26 mouse cellular contexts compared by ENCODE assay signal in the genomic region with DNA sequence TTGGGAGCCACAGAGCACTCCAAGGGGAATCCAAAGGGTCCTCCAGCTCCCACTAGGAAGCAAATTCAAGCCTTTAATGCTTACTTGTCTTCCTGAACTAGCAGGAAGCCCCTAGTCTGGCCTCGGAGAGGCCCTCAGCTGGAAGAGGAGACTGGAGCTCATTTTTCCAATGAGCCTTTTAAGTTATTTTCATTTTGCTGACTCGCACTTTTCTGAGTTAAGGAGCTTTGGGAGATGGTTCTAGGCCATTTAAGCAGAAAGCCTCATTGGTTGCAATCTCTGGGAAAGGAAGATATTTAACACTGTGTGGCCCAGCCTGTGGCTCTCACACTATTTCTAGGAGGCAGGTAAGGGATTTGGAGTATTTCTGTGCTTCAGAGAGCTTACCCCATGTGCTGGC. TPM values are rescaled to one million over a fixed set of nuclear protein-coding genes. Genes with fewer than 3 reads are reported as not detected.
"Had no signal": no experiment of that assay in that cellular context is flagged by ENCODE, and none has a peak within 500 bp of the region (broad histone marks: within the 10 kb centered on the region; RNA-seq: fewer than 3 reads in every experiment).

No protein-coding gene starts in this region.

- H3K36me3 ChIP-seq: embryonic facial prominence, embryonic 12.5 days; embryonic facial prominence, embryonic 13.5 days; embryonic facial prominence, embryonic 15.5 days; forebrain, embryonic 10.5 days; forebrain, embryonic 12.5 days; forebrain, embryonic 15.5 days; heart, embryonic 10.5 days had no signal

- DNase-seq: cerebellum, adult 8-10 months; cerebellum, adult 9-10 months; cerebellum, adult 9-11 months; cerebellum, postnatal 10 days; cerebellum, postnatal 14 days; cerebellum, postnatal 25 days; cerebellum, postnatal 36 days; embryo, embryonic 11 days; forebrain, postnatal 0 days; gastrocnemius, adult 2 months; gastrocnemius, postnatal 10 days; gastrocnemius, postnatal 25 days; gastrocnemius, postnatal 36 days; heart, adult 18-20 months; heart, adult 2 months had no signal

- H3K27me3 ChIP-seq: embryonic facial prominence, embryonic 12.5 days; embryonic facial prominence, embryonic 13.5 days; embryonic facial prominence, embryonic 15.5 days had no signal

- H3K4me2 ChIP-seq: embryonic facial prominence, embryonic 12.5 days; embryonic facial prominence, embryonic 13.5 days; embryonic facial prominence, embryonic 15.5 days; forebrain, embryonic 12.5 days; forebrain, embryonic 13.5 days; forebrain, embryonic 15.5 days had no signal

- H3K27ac ChIP-seq: embryonic facial prominence, embryonic 12.5 days; embryonic facial prominence, embryonic 13.5 days; embryonic facial prominence, embryonic 15.5 days; forebrain, embryonic 10.5 days; forebrain, embryonic 12.5 days; forebrain, embryonic 13.5 days; forebrain, embryonic 15.5 days; gastrocnemius, adult 2 months; heart, adult 2 months; heart, embryonic 10.5 days had no signal

- H3K9ac ChIP-seq: embryonic facial prominence, embryonic 12.5 days; embryonic facial prominence, embryonic 13.5 days; embryonic facial prominence, embryonic 15.5 days; forebrain, embryonic 12.5 days; forebrain, embryonic 13.5 days; forebrain, embryonic 15.5 days; forebrain, postnatal 0 days had no signal

- H3K4me3 ChIP-seq: embryonic facial prominence, embryonic 12.5 days; embryonic facial prominence, embryonic 13.5 days; embryonic facial prominence, embryonic 15.5 days; erythroblast, embryonic 14.5 days; forebrain, embryonic 10.5 days; forebrain, embryonic 12.5 days; forebrain, embryonic 13.5 days; forebrain, embryonic 15.5 days; gastrocnemius, adult 2 months; heart, adult 2 months; heart, embryonic 10.5 days had no signal

- ATAC-seq: forebrain, embryonic 13.5 days; forebrain, embryonic 14.5 days; forebrain, embryonic 15.5 days; forebrain, embryonic 16.5 days; forebrain, postnatal 0 days had no signal

- H3K9me3 ChIP-seq: embryonic facial prominence, embryonic 12.5 days; embryonic facial prominence, embryonic 13.5 days; embryonic facial prominence, embryonic 15.5 days; forebrain, embryonic 10.5 days; forebrain, embryonic 12.5 days; forebrain, embryonic 13.5 days; forebrain, embryonic 15.5 days; heart, embryonic 10.5 days had no signal

- H3K4me1 ChIP-seq: embryonic facial prominence, embryonic 12.5 days; forebrain, embryonic 10.5 days; heart, embryonic 10.5 days had no signal

RNA-seq across cellular contexts. Expression of a gene that starts 55.0 kb away (rescaled TPM):
- polyA plus RNA-seq: erythroblast, embryonic 14.5 days had no signal
